Mouse (Mus musculus) heart, adult 2 months (tissue): ENCODE data around the gene Ccdc82.

ENCODE experiments used
- CTCF ChIP-seq: fragments of 200-600 bp; IDR thresholded peaks from 2 replicates; pipeline ENCODE4 v1.8.1; 2022; ENCODE audit warnings: antibody characterized with exemption, mild to moderate bottlenecking, moderate library complexity
- EP300 ChIP-seq: fragments of 200-500 bp; IDR thresholded peaks from 2 replicates; pipeline ENCODE4 v1.6.1; 2011; ENCODE audit warnings: low read depth, low read length, control low read depth; ENCODE audit not compliant: insufficient read depth
- POLR2A ChIP-seq: fragments of 200-500 bp; IDR thresholded peaks from 2 replicates; pipeline ENCODE4 v1.6.1; 2011; ENCODE audit warnings: mild to moderate bottlenecking, low read depth, low read length, control low read depth; ENCODE audit not compliant: insufficient read depth

- TF ChIP-seq POLR2A (no peak), CTCF (peak; percentile 94), EP300 (0 out of 2 replicates have a peak, but pooled peaks have one; percentile 40)
Measured at GRCm38 (mm10) chr9:13231545-13232216, 15.1 kb upstream of the Ccdc82 start.
